Mouse (Mus musculus) heart, adult 11 months (tissue): ENCODE results near the gene C1rl.
"Not testable (repeated sequence)": the region's sequence is repeated elsewhere in the genome, so short reads cannot be mapped to it uniquely, and the experiment has no call there.

Experiments
- DNase-seq: peaks from one replicate; pipeline ENCODE4 v3.0.0; 2022

C1rl gene

GRCm38 (mm10) chr6:124474621-124475020 lies 18.3 kb upstream of the C1rl start:
- no peak for DNase-seq

GRCm38 (mm10) chr6:124475335-124476075 lies 17.4 kb upstream of the C1rl start:
- DNase-seq: not testable (repeated sequence)

DNA sequence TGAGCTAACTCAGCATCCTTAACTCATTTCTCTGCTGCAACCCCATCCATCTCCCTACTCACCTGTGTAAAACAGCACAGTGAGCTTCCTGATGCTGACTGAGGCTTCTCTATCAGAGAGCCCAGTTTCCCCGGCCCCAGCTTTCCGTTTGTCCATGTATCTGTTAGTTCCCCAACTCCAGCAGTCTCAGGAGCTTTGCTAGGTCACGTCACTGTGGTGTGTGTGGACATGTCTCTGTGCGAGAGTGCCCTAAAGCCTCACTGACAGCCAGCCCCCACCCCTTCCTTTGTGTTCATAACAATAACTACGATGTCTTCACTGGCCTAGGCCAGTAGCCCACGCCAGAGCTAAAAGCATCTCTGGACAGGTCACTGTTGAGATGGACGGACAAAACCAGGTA lies 16.7 kb upstream of the C1rl start:
- no peak for DNase-seq

GRCm38 (mm10) chr6:124476796-124477195 lies 16.1 kb upstream of the C1rl start:
- DNase-seq: peak; percentile 83

DNA sequence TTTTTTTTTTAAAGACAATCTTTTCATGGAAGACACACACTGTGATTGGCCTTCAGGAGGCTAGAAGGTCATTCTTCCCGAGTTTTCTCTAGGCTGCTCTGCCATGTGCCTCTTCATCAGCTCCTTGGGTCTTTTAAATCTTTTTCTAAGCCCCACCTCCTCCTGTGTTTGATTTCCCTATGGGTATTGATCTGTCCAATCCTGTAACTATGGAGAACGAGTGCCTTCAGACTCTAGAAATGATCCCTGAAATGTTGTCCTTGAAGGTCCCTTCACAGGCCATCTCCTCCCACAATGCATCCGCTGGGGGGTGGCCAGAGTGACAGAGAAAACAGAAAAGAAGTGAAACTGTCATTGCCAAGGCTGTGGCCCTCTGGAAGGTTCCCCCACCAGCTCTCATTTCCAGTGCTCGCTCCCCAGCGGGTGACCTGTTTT lies 15.7 kb upstream of the C1rl start:
- peak; percentile 91 for DNase-seq

DNA sequence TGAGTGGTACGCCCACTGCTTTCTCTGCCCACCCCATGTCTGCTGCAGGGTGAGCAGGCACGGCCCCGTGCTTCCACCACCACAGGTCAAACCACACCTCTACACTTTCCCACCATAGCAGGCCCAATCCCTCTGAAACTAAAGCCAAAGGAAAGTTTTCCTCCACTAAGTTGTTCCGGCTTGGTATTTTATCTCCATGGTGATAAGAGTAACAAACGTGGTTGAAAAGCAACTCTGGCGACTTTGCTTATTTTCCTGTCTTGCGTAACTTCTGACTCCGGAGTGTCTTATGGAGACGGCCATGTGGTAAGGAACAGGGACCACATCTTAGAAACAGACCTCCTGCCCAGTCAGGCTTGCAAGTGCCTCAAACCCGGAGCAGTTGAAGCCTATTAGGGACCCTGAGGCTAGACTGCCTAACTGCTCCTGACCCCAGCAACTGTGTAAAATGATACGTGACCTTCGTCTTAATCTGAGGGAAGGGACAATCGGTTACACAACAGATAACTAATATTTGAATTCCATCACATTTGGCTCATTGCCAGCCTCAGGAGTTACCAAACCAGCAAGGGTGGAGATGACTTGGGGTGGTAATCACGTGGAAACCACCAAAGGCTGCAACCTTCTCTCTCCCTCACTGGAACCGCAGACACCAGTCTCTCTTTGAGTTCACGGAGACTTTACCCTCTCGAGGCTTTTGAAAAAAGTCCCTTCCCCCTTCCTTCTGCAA lies 14.8 kb upstream of the C1rl start:
- DNase-seq: peak; percentile 96

DNA sequence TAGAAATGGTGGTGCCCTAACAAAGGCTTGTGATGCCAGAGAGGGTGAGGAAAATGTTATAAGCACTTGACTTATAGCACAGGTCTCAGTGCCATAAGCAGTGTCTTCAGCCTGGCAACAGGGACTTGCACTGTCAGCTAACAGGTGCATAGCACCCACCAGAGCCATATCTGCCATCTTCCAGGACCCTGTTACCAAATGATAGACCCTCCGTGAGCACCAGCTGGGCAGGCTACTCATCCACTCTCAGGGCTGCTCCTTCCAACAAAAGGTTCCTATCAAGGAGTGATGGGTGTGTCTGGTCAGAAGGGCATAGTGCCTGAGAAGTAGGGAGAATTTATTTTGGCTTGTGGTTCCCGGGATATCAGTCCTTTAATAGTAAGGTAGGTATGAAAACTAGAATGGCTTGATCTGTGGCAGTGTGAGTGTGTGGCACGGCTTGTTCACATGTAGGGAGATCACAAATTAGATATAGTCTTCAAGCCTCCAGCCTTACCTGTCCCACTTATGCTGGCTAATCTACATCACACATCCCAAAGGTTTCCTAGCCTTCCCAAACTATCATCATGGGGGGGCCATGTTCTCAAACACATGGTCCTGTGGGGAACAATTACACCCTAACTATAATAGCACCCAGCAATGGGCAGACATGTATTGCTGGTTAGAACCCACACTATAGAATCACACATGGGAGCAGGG lies 13.9 kb upstream of the C1rl start:
- peak; percentile 81 for DNase-seq

DNA sequence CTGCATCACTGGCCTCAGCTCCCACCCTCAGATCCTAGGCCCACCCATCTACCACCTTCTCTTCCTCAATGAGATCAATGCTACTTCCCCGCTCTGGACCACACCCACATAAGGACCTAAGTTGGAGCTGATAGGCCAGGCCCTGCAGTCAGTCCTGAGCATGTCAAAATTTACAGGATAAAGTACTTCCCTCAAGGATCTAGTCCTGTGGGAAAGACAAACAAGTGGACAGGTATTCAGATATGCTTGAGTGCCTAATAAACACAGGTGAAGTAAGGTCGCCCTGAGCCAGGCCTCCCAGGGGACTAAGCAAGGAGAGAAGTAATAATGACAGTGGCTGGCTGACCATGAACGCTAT lies 13.4 kb upstream of the C1rl start:
- DNase-seq: no peak

- no peak for DNase-seq
Measured at GRCm38 (mm10) chr6:124480295-124480694, 12.6 kb upstream of the C1rl start.

- DNase-seq: no peak
Measured at GRCm38 (mm10) chr6:124481571-124481970, 11.3 kb upstream of the C1rl start.

DNA sequence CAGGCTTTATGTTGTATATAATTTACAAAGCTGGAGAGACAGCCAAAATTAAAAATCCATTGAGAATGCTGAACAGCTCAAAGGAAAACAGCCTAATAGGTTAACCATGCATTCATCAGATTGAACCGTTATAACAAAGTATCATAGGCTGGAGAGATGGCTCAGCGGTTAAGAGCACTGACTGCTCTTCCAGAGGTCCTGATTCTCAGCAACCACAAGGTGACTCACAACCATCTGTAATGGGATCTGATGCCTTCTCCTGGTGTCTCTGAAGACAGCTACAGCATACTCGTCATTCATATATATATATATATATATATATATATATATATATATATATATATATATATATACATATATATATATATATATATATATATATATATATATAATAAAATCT lies 9.1 kb upstream of the C1rl start:
- DNase-seq: not testable (repeated sequence)

- no peak for DNase-seq
Measured at GRCm38 (mm10) chr6:124484851-124485250, 8.1 kb upstream of the C1rl start.

DNA sequence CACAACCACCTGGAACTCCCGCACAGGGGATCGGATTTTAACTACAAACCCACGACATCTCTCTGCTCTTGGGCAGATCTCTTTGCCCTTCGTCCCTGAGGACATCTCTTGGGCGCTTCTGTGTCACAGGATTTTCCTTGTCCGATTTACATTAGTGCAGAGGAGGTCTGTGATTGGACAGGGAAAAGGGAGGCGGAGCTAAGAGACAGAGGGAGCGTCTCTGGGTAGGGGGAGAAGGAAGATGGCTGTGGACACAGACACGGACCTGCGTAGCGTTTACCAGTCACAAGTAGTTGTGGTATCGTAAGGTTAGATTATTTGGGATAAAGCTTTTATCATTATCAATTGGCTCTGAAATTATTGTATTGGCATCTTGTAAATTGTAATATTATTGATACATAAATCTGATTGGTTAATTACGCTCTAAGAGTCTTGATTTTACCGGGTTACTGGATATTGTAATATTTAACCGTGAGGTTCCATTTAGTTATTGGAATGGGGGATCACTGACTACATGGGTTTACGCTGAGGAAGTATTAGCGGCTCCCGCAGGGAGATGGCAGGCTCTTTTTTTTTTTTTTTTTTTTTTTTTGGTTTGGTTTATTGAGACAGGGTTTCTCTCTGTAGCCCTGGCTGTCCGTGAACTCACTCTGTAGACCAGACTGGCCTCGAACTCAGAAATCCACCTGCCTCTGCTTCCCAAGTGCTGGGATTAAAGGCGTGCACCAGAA lies 7.3 kb upstream of the C1rl start:
- no peak for DNase-seq

DNA sequence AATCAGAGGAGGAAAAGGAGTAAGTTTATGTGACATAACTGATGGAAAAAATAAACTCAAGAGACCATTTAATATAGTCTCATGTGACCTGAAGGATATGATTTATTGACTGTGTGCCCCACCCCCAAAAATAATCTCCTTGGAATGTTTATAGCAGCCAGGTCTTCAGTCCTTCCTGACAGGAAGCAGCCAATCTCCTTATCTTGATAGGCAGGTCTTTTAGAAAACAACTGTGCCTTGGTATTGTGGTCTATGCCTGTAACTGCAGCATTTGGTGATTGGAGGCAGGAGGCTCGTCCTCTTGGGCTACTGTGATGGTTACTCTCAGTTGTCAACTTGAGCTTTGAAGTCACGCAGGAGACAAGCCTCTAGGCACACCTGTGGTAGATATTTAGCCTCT lies 5.4 kb upstream of the C1rl start:
- no peak for DNase-seq

GRCm38 (mm10) chr6:124488952-124489351 lies 4.0 kb upstream of the C1rl start:
- DNase-seq: no peak

- no peak for DNase-seq
Measured at GRCm38 (mm10) chr6:124491427-124491826, 1.5 kb upstream of the C1rl start.

GRCm38 (mm10) chr6:124493886-124494285 lies 973 bp downstream of the C1rl start:
- peak; percentile 94 for DNase-seq

- no peak for DNase-seq
Measured at GRCm38 (mm10) chr6:124496054-124496453, 3.1 kb downstream of the C1rl start.

DNA sequence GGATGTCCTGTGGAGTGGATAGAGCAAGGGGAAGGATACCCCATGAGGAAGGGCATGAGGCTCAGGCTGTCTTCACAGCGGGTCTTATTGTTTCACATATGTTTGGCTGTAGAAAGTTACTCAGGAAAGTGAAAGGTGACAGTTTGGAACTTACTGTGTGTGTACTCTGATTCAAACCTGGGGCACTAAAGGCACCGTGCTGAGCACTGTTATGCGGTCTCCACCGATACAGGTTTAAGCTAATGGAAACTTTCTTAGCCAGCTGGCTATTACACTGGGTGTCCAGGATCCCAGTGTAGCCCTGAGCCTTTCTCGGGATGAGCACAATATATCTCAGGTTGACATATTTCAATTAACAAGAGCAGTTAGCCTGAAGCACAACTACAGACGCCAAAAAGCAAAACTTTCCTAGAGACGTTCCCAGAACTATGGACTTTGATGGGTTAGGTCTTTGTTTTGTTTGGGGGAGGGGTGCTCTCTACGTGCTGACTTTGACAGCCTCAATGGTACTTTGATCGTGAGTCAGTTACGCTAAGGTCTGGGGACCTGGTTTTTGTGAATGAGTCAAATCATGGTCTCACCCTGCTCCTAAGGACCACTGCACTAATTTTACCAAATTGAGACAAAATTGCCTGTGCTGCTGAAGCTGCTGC lies 7.1 kb downstream of the C1rl start:
- DNase-seq: no peak

DNA sequence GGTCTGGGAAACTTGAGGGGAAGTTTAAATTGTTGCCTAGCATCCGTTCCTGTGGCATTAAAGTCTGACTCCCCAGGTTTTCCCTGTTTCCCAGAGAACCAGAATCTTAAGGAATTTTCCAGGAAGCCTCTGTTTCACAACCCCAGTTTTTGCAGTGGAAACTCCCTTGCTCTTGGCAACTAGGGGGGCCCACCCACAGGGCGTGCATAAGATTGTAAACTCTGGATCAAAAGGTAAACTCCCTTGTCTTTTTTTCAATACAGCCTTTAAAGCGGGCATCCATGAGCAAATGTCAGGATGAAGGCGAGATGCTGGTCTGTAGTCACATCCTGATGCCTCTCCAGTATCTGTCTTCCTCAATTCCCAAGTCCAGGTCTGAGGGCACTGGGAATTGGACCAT lies 8.6 kb downstream of the C1rl start:
- no peak for DNase-seq

GRCm38 (mm10) chr6:124502021-124502420 lies 9.1 kb downstream of the C1rl start:
- DNase-seq: no peak

DNA sequence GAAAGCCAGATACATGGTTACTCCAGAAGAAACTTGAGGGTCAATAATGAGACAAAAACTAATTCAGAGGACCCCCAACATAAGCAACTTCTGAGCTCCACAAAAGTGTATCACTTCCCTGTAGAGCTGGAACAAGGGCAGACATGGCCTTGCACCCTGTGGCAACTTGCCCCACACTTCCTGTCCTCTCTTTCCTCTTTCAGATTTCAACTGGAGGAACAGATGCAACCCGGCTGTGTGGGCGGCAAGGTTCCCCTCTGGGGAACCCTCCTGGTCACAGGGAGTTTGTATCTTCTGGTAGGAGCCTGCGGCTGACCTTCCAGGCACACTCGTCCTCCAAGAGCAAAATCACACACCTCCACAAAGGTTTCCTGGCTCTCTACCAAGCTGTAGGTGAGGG lies 12.1 kb downstream of the C1rl start:
- peak; percentile 94 for DNase-seq

GRCm38 (mm10) chr6:124506991-124507390 lies 14.1 kb downstream of the C1rl start:
- no peak for DNase-seq
